Mouse (Mus musculus) embryo, embryonic 9.5 days (tissue): ENCODE measurements around the gene Marveld2.

ENCODE experiments used
- DNase-seq: peaks from one replicate; pipeline ENCODE4 v3.0.0-alpha.2; 2017; ENCODE audit errors: extremely low spot score

Gene Marveld2

GRCm38 (mm10) chr13:100600317-100600716, 16.5 kb downstream of the Marveld2 start:
- no peak for DNase-seq

- no peak for DNase-seq
Measured at GRCm38 (mm10) chr13:100597284-100597683, 19.5 kb downstream of the Marveld2 start.

DNA sequence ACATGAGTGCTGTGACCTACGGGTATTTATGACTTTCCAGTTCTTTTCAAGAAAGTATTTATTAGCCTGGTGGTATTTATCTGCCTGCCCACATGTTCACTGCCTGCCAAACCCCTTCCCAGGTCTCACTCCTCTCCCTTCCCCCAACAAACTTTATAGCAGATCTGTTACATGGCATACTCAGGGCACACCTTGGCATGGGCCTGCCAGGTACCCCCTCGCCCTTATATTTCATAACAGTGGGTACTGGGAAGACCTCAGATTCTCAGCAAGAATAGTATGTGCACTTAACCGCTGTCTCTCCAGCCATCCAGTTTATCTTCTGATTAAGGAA, 21.3 kb downstream of the Marveld2 start:
- no peak for DNase-seq

DNA sequence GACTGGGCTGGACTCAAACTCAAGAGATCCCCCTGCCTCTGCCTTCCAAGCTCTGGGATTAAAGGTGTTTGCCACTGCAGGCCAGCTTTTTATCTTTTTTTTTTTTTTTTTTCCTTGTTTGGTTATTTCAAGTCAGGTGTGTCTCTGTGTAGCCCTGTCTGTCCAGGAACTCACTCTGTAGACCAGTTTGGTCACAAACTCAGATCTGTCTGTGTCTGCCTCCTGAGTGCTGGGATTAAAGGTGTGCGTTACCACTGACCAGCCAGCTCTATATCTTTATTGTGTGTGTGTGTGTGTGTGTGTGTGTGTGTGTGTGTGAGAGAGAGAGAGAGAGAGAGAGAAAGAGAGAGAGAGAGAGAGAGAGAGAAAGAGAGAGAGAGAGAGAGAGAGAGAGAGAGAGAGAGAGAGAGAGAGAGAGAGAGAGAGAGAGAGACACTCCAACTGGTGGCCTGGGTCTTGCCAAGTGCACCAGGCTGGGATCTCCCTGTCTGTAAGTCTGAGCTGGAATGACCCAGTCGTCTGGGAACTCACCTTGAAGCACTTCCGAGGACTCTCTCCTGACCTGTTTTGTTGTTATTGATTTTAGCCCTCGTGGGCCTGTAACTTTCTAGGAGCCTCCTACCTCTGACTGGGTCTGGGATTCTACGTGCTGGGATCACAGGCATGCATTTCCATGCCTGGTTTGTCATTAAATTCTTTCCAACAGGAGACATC, 21.8 kb downstream of the Marveld2 start:
- no peak for DNase-seq

- peak; percentile 39 for DNase-seq
Measured at GRCm38 (mm10) chr13:100594041-100594792, 22.6 kb downstream of the Marveld2 start.

DNA sequence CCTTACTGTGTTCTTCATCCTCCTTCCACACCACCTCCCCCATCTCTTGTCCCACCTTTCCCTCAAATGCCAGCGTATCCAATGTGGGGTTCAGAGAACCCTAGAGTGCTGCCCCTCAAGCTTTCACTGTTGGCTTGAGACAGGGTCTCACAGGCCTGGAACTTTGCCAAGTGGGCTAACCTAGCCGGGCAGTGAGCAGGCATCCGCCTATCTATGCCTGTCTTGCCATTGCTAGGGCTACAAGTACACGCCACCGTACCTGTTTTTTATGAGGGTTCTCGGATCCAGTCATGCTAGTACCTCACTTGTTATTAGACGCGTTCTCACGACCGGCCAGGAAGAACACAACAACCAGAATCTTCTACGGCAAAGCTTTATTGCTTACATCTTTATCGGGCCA, 28.1 kb downstream of the Marveld2 start:
- no peak for DNase-seq

DNA sequence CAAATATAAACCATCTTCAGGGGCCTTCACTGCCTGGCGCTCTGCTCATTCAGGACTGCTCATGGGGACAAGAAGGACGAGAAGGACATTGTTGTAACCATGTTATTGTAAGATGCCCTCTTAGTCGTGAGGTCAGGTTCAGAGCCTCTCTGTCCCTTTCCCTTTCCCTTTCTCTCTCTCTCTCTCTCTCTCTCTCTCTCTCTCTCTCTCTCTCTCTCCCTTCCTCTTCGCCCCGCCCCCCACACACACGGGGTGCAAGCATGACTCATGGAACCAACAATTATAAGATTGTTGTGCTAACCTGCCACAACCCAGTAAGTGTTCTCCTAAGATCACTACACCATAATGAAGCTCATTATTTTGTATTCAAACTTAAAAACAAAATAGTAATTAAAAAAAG, 34.6 kb downstream of the Marveld2 start:
- no peak for DNase-seq

DNA sequence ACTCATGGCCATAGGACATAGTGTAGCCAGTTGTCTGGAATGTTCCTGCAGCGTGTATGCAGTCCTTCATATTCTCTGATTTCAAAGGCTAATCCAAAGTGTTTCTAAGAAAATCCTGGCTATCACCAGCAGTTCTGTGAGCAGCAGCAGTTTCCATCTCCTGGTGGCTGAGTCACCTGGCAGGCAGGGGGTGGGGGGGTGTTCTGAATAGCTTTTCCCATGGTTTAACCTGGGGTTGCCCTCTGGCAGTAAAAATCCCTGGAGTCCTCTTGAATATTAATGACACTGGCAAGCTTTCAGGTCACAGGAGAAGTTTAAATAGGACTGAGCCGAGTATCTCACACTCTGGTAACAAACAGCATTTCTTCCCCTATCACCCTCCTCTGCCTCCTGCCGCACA, 35.1 kb downstream of the Marveld2 start:
- DNase-seq = no peak

GRCm38 (mm10) chr13:100579951-100580350, 36.8 kb downstream of the Marveld2 start:
- DNase-seq = no peak

GRCm38 (mm10) chr13:100579220-100579619, 37.6 kb downstream of the Marveld2 start:
- DNase-seq = no peak

GRCm38 (mm10) chr13:100575950-100576349, 40.8 kb downstream of the Marveld2 start:
- no peak for DNase-seq

DNA sequence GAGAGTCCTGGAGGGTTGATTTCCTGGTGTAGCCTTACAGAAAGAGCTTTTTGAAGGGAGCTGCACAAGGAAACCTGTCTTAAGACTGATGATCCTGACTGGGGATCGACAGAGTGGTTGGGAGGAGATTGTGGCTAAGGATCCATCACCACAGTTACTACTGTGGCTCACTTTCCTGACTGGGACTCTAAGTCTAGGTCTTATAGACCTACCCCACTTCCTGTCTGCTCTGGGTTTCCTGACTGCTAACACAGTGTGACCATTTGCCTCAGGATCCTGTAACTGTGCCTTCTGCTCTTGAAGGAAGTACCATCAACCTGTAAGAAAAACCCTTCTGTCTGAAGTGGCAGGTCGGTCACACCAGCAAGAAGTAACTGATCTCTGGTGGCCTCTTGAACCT, 46.1 kb downstream of the Marveld2 start:
- no peak for DNase-seq

GRCm38 (mm10) chr13:100568359-100568758, 48.4 kb downstream of the Marveld2 start:
- no peak for DNase-seq

GRCm38 (mm10) chr13:100559449-100559848, 57.3 kb downstream of the Marveld2 start:
- DNase-seq = no peak

GRCm38 (mm10) chr13:100557011-100557410, 59.8 kb downstream of the Marveld2 start:
- no peak for DNase-seq

- no peak for DNase-seq
Measured at GRCm38 (mm10) chr13:100553042-100553437, 63.7 kb downstream of the Marveld2 start.

DNA sequence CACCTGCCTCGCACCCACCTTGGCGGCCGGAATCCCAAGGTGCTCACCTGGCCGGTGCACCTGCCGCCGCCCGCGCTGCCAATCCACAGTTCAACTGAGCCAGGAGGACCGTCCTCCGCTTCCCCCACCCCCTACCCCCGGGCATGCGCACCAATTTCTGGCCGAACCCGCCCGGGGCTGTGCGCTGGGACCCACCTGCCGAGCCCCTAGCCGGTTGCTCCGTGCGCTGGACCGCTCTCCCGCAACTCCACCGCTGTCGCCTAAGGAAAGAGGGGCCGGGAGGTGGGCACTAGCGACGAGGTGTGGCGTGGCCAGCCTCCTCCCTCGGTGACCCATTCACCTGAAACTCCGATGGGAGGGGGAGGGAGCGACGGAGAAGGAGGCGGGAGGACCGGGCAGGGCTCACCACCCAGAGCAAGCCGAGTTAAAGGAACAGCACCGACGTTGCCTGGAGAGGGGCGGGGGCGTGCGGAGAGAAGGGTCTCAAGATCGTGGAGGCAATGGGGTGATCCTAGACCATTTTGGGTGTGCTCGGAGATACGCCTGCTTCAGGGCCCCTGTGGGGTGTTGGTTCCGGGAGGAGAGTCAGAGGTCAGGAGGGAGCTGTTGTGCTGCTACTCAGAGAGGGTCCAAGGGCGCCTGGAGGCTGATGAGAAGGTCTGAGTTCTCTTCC, 64.3 kb downstream of the Marveld2 start, which contains the start of gene Ocln:
Gene Ocln, minus strand, starts transcription at position 350 of the 673 bp plus-strand sequence.
- peak; percentile 64 for DNase-seq

- peak; percentile 37 for DNase-seq
Measured at GRCm38 (mm10) chr13:100552009-100552368, 64.8 kb downstream of the Marveld2 start.

DNA sequence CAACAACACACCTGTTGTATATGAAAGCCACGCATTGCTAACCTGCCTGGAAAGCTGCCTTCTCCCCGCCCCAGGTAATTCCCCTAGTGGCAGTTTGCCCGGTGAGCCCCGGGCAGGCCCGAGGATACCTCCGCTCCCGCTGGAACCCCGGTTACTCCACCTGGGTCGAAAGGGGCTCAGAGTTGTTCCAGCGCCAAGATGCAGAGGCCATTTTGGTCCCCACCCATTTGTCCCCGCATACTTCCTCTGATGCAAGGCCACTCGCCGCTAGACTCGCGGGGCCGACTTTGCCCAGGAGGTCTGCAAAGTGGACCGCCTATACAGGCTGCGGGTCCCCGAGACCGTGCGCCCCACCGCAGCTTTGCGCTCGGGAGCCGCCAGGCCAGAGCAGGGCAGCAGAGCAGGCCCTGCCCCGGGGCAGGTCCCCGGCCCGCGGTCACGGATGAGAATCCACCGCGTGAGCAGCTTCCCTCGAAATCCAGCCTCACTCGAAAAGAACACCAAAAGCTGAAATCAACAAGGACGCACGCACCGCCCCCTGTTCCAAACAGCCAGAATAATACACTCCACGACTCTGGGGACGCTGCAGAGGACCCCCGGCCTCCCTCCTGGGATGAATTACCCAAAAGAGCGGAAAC, 65.3 kb downstream of the Marveld2 start:
- DNase-seq = peak; percentile 46

DNA sequence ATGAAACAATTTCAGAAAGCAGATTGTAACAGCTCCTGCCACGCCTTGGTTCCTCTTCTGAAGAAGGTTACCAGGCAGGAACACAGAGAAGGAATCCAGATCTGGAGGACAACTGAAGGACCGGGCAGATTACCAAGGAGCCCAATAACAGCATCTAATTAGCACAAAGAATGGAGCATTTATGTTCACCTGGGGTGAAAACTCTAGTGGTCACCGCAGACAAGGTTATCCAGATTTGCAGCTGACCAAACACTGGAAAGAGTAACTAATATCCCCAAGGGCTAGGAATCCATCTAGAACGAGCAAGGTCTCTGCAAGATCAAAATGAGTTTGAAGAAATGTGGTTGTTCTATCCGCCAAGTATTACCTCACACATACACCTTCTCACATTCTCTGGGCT, 69.5 kb downstream of the Marveld2 start:
- DNase-seq = no peak
